ENCODE assay signal across 24 mouse cellular contexts in the genomic region with DNA sequence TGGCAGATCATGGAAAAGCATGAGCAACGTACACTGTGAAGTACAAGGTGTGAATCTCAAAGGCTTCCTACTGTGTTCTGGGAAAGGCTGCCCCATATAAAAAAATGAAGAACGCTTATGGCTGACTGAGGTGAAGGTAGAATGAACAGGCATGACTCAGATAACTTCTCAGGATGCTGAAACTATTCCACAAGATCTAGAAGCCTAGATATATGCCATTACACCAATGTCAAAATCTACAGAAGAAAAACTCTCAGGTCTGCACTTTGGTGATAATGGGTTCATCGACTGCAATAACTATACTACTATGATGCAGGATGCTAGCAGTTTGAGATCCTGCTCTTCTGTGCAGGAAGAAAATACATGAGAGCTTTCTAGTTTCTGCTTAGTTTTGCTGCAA.
DNase-seq lines count a peak whose midpoint lies in the region; ATAC-seq and TF ChIP-seq lines count a peak whose summit lies in the region.
"Had no signal": no experiment of that assay in that cellular context is flagged by ENCODE, and none has a peak within 500 bp of the region (broad histone marks: within the 10 kb centered on the region; RNA-seq: fewer than 3 reads in every experiment).

No protein-coding gene starts in this region.

- no peak for TF ChIP-seq RAD21 in MEL (IDR thresholded peaks at IDR 0.05; ENCODE audit: low read depth, low read length)

- no peaks in the 10 kb centered on the region for H3K36me3 ChIP-seq in liver, embryonic 13.5 days
- no peaks in the 10 kb centered on the region for H3K36me3 ChIP-seq in liver, postnatal 0 days (replicated peaks; ENCODE audit: insufficient read depth, low read length)
- H3K36me3 ChIP-seq in MEL (ENCODE audit: control insufficient read depth in 1 of 2, insufficient read depth in 2 of 2, low read length in 2 of 2): peaks cover 0 to 23% of the 10 kb centered on the region in 2 experiments; a peak in 3 of 4 replicates
- no peaks in the 10 kb centered on the region for H3K36me3 ChIP-seq in liver, embryonic 16.5 days (ENCODE audit: control insufficient read depth, insufficient read depth)
- H3K36me3 ChIP-seq: embryonic facial prominence, embryonic 13.5 days; embryonic facial prominence, embryonic 15.5 days; forebrain, embryonic 10.5 days; forebrain, embryonic 12.5 days had no signal

- H3K27ac ChIP-seq in liver, embryonic 13.5 days: no peak overlapping the region
- H3K27ac ChIP-seq in liver, postnatal 0 days (ENCODE audit: low read depth): no peak overlapping the region
- peak overlapping the region; percentile 67 for H3K27ac ChIP-seq in MEL (ENCODE audit: control insufficient read depth, low read depth, low read length)
- no peak overlapping the region for H3K27ac ChIP-seq in liver, embryonic 16.5 days (ENCODE audit: low read length)
- H3K27ac ChIP-seq: embryonic facial prominence, embryonic 13.5 days; embryonic facial prominence, embryonic 15.5 days; forebrain, embryonic 10.5 days; forebrain, embryonic 12.5 days had no signal

- DNase-seq in liver, embryonic 13.5 days: no peak
- DNase-seq in liver, postnatal 0 days: no peak
- DNase-seq in MEL (ENCODE audit: low read depth, low spot score): peak; percentile 53
- no peak for DNase-seq in gastrocnemius, adult 8-10 months (ENCODE audit: low spot score in 2 of 2)
- DNase-seq in kidney, adult 18-20 months: no peak
- DNase-seq: adrenal gland, adult 8-10 months; adrenal gland, postnatal 14 days; adrenal gland, postnatal 36 days; cerebellum, adult 11-12 months; cerebellum, adult 2 months; cerebellum, adult 9-10 months; cerebellum, postnatal 10 days; cerebellum, postnatal 25 days had no signal

- TF ChIP-seq EP300 in liver, postnatal 0 days (IDR thresholded peaks at IDR 0.05; ENCODE audit: low read depth): no peak
- TF ChIP-seq EP300 in MEL (IDR thresholded peaks at IDR 0.05; ENCODE audit: low read depth in 1 of 2, low read length in 2 of 2): peak; percentile 49 to 68; a peak in 3 of 4 replicates

- no peak overlapping the region for H3K4me3 ChIP-seq in liver, embryonic 13.5 days (replicated peaks)
- H3K4me3 ChIP-seq in liver, postnatal 0 days (ENCODE audit: low read depth, low read length): no peak overlapping the region
- H3K4me3 ChIP-seq in MEL (ENCODE audit: control insufficient read depth in 1 of 2, insufficient read depth in 1 of 2, low read depth in 2 of 2, low read length in 2 of 2): no peak overlapping the region
- no peak overlapping the region for H3K4me3 ChIP-seq in liver, embryonic 16.5 days (ENCODE audit: low read depth, low read length)
- H3K4me3 ChIP-seq: embryonic facial prominence, embryonic 13.5 days; embryonic facial prominence, embryonic 15.5 days; erythroblast, embryonic 14.5 days; forebrain, embryonic 10.5 days; forebrain, embryonic 12.5 days had no signal

- no peaks in the 10 kb centered on the region for H3K27me3 ChIP-seq in liver, embryonic 13.5 days
- H3K27me3 ChIP-seq in liver, postnatal 0 days (ENCODE audit: insufficient read depth, low read length): no peaks in the 10 kb centered on the region
- no peaks in the 10 kb centered on the region for H3K27me3 ChIP-seq in MEL (ENCODE audit: control insufficient read depth in 1 of 2, insufficient read depth in 2 of 2, low read length in 2 of 2)
- H3K27me3 ChIP-seq in liver, embryonic 16.5 days (ENCODE audit: control insufficient read depth, insufficient read depth, low read depth, low read length): no peaks in the 10 kb centered on the region
- H3K27me3 ChIP-seq: embryonic facial prominence, embryonic 13.5 days; embryonic facial prominence, embryonic 15.5 days; forebrain, embryonic 12.5 days; Patski had no signal

- TF ChIP-seq CTCF in liver, postnatal 0 days (IDR thresholded peaks at IDR 0.05; ENCODE audit: low read depth): no peak
- TF ChIP-seq CTCF in MEL (IDR thresholded peaks at IDR 0.05 in 2 of 3, conservative IDR thresholded peaks at IDR 0.05 in 1 of 3; ENCODE audit: control insufficient read depth in 1 of 3, insufficient read depth in 1 of 3, low read depth in 2 of 3, low read length in 3 of 3, poor library complexity in 1 of 3, severe bottlenecking in 1 of 3): no peak

- ATAC-seq in liver, embryonic 13.5 days (ENCODE audit: low read depth): peak; percentile 47; the same call in 1 of the 2 replicates
- no peak for ATAC-seq in liver, postnatal 0 days
- 0 out of 2 replicates have a peak, but pooled peaks have one; percentile 24 for ATAC-seq in liver, embryonic 16.5 days (ENCODE audit: low read depth)
- ATAC-seq in megakaryocyte-erythroid progenitor cell, adult 5-6 weeks (replicated peaks; ENCODE audit: low FRiP score, low TSS enrichment, poor library complexity, severe bottlenecking): peak; percentile 62
- ATAC-seq: activated CD4-positive, CD25-positive, alpha-beta regulatory T cell, adult 4 months; forebrain, embryonic 14.5 days; forebrain, embryonic 16.5 days; Patski had no signal

- H3K9me3 ChIP-seq in liver, embryonic 13.5 days (replicated peaks): no peaks in the 10 kb centered on the region
- no peaks in the 10 kb centered on the region for H3K9me3 ChIP-seq in liver, postnatal 0 days (ENCODE audit: low read length)
- H3K9me3 ChIP-seq in MEL (replicated peaks; ENCODE audit: insufficient read depth, low read length): no peaks in the 10 kb centered on the region
- no peaks in the 10 kb centered on the region for H3K9me3 ChIP-seq in liver, embryonic 16.5 days (replicated peaks; ENCODE audit: control insufficient read depth, low read length)
- H3K9me3 ChIP-seq: embryonic facial prominence, embryonic 15.5 days had no signal

- TF ChIP-seq POLR2A in MEL (IDR thresholded peaks at IDR 0.05; ENCODE audit: control insufficient read depth in 1 of 2, insufficient read depth in 1 of 2, low read depth in 1 of 2, low read length in 2 of 2, poor library complexity in 1 of 2): no peak

- H3K4me1 ChIP-seq in liver, embryonic 13.5 days (replicated peaks): peaks cover 14% of the 10 kb centered on the region
- no peaks in the 10 kb centered on the region for H3K4me1 ChIP-seq in liver, postnatal 0 days (ENCODE audit: insufficient read depth)
- H3K4me1 ChIP-seq in MEL (ENCODE audit: control insufficient read depth in 1 of 2, insufficient read depth in 2 of 2, low read length in 2 of 2): peaks cover 14 to 22% of the 10 kb centered on the region in 2 experiments
- H3K4me1 ChIP-seq in liver, embryonic 16.5 days (ENCODE audit: control insufficient read depth, low read depth, low read length): peaks cover 2% of the 10 kb centered on the region; the same call in 1 of the 2 replicates
- H3K4me1 ChIP-seq: embryonic facial prominence, embryonic 15.5 days; forebrain, embryonic 12.5 days had no signal

- H3K4me2 ChIP-seq in liver, embryonic 13.5 days: no peak overlapping the region
- H3K4me2 ChIP-seq in liver, postnatal 0 days (ENCODE audit: low read depth, low read length): no peak overlapping the region
- H3K4me2 ChIP-seq in liver, embryonic 16.5 days (ENCODE audit: low read depth, low read length): no peak overlapping the region
- H3K4me2 ChIP-seq: embryonic facial prominence, embryonic 13.5 days; embryonic facial prominence, embryonic 15.5 days; forebrain, embryonic 12.5 days had no signal

- peaks cover 3% of the 10 kb centered on the region; the same call in 1 of the 2 replicates for H3K79me2 ChIP-seq in MEL (ENCODE audit: control insufficient read depth, insufficient read depth, low read length, poor library complexity)

- H3K9ac ChIP-seq in liver, embryonic 13.5 days: no peak overlapping the region
- no peak overlapping the region for H3K9ac ChIP-seq in liver, postnatal 0 days (replicated peaks)
- no peak overlapping the region; the same call in 1 of the 2 replicates for H3K9ac ChIP-seq in MEL (ENCODE audit: control insufficient read depth, low read depth, low read length, poor library complexity, severe bottlenecking)
- H3K9ac ChIP-seq in liver, embryonic 16.5 days (ENCODE audit: low read depth, low read length): no peak overlapping the region
- H3K9ac ChIP-seq: embryonic facial prominence, embryonic 13.5 days; embryonic facial prominence, embryonic 15.5 days; forebrain, embryonic 12.5 days had no signal

- 48% methylated on average over 3 of the region's 3 CpGs for WGBS in liver, embryonic 13.5 days (ENCODE audit: insufficient replicate concordance)
- 71% methylated on average over 3 of the region's 3 CpGs for WGBS in liver, postnatal 0 days (ENCODE audit: insufficient replicate concordance)
- WGBS in liver, embryonic 16.5 days (ENCODE audit: insufficient replicate concordance): 46% methylated on average over 3 of the region's 3 CpGs

TF ChIP-seq in MEL, 35 proteins besides CTCF, POLR2A, EP300 and RAD21:
- TF ChIP-seq POLR2AphosphoS2 (IDR thresholded peaks at IDR 0.05; ENCODE audit: low read length): no peak
- TF ChIP-seq KAT2A (conservative IDR thresholded peaks at IDR 0.05; ENCODE audit: low read depth, low read length): no peak
- TF ChIP-seq GATA1 (IDR thresholded peaks at IDR 0.05; ENCODE audit: low read depth, low read length): peak; percentile 48; the same call in 1 of the 2 replicates
- no peak for TF ChIP-seq BHLHE40 (IDR thresholded peaks at IDR 0.05; ENCODE audit: borderline replicate concordance, low read depth, low read length)
- no peak for TF ChIP-seq ETS1 (IDR thresholded peaks at IDR 0.05; ENCODE audit: low read depth, low read length)
- no peak for TF ChIP-seq MXI1 (IDR thresholded peaks at IDR 0.05; ENCODE audit: low read depth, low read length)
- peak; percentile 65 for TF ChIP-seq TCF12 (IDR thresholded peaks at IDR 0.05; ENCODE audit: low read depth, low read length)
